Mouse (Mus musculus) gastrocnemius, adult 18-20 months (tissue): ENCODE measurements around the gene Zfp820. TPM values are rescaled to one million over a fixed set of nuclear protein-coding genes. Genes with fewer than 3 reads are reported as not detected.
"Not testable (repeated sequence)": the region's sequence is repeated elsewhere in the genome, so short reads cannot be mapped to it uniquely, and the experiment has no call there.

ENCODE experiments used
- DNase-seq: peaks from one replicate; pipeline ENCODE4 v3.0.0; 2021; ENCODE audit warnings: low spot score
- long read RNA-seq, 2 experiments: library from polyadenylated mRNA; stranded (forward); transcript quantifications; one replicate each; pipeline ENCODE4 v2.0.0; 2021
- total RNA-seq, 2 experiments: library from RNA; stranded (reverse); gene quantifications; 2 replicates each; pipeline ENCODE4 v1.2.3; 2021

The Zfp820 gene
- total RNA-seq = under 1 TPM; 0.19 to 0.21 TPM
- long read RNA-seq, experiment 1, partial matches to known transcripts = 0 of 1 reads
- long read RNA-seq, experiment 1, other reads (novel, unspliced or antisense) = 1 of 1 reads
- long read RNA-seq, experiment 2 = 0 reads

DNA sequence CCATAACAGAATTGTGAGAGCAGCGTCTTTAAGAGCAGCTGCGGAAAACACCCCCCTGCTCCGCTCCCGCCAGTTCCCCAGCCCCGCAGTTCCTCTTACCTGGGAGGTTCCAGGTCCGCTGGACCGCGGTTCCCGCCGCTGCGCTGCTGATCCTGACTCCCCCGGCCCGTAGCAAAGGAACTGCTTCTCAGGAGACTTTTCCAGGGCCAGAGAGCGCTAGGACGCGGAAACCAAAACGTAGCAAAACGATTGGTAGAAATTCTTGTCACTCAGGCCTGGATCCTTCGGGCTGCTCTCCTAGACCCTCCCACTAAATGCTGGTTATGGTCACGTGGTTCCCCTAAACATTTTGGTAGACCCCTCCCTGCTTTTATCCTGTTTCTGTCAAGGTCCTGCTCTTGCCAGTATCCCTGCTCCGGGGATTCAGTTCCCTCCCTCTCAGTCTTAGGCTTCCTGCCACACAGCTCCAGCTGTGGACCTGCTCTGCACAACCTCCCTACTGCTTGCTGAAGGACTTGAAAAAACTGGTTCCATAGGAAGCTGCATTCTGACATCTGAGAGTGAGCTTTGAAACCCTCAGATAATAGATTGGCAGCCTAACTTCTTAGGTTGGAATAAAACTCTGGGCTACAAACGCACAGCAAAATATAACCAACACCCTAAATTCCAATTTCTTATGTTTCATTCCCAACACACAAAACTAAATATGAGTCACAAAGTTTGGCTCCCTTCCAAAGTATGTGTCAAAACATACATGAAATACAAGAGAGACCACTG, at the start of gene Zfp820:
Gene Zfp820 (minus strand): TSS at position 228 of the 777 bp plus-strand sequence.
- peak; percentile 57 for DNase-seq

DNA sequence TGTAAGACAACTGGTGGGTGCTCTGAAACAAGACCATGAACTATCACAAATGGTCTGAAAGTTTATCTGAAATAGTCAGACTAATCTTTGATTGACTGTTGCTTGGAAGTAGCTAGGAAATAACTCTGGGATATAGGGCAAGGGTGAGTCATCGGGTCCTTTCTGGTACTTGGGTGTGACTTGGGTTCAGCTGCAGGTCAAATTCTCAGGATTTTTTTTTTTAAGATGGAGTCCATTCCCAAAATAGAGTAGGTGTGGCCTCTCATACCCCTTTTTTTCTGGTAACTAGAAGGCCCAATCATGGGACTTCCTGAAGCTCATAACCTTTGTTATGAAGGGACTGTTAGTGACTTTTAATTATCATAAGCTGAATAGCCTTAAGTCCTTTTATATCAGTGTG, 25.7 kb upstream of the Zfp820 start:
- DNase-seq = no peak

DNA sequence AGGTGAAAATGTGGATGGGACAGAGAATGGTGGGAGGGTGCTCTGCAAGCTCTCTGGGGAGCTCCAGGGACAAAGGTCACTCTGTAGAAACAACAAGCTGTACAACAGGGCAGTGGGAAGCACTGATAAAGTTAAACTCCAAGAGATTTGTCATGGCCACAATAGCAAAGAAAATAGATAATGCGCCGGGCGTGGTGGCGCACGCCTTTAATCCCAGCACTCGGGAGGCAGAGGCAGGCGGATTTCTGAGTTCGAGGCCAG, 680 bp upstream of the Zfp820 start:
- DNase-seq = not testable (repeated sequence)

DNA sequence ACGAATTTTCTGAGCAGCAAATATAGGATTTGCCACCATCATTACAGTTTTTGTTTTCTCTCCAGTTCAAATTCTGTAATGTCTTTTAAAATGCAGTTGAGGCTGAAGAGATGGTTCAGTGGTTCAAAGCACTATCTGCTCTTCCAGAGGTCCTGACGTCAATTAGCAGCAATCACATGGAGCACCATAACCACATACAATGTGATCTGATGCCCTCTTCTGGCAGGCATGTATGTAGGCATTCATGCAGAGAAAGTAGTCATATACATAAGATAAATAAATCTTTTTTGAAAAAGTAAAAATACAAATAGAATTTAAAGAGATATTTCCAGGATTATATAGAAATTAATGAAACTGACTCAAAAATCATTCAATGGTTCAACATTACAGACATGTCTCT, 7.1 kb downstream of the Zfp820 start:
- no peak for DNase-seq

DNA sequence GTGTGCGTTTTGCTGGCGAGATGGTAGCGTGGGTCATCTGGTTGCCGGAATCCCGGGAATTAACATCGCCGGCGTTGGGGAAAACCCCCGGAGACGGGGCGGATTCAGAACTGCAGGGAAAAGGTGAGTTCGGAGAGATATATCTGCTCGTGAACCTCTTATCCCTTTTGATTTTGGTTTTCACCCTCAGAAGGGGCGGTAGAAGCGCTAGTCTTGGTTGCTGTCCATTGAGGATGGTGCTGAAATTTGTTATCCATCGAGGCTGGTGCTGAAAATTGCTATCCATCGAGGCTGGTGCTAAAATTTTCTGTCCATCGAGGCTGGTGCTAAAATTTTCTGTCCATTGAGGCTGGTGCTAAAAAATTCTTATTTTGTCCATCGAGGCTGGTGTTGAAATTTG, 44.2 kb downstream of the Zfp820 start:
- not testable (repeated sequence) for DNase-seq

DNA sequence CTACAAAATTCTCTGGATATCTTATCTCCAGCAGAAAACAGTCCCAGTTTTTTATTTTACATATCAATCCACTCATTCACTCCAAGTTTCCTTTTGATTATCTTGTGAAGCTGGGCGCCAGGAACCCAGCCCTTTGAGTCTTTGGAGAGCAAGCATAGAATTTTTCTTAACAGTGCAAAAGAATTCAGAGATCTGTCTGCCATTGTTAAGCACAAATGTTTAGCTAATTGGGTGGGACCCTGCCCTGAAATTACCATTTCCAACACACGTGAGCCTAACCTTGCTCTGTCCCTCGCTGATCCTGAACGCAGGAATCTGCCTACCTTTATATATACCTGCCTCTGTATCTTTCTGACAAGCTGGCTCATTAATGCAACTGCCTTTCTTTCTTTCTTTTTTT, 53.3 kb downstream of the Zfp820 start:
- DNase-seq = no peak

DNA sequence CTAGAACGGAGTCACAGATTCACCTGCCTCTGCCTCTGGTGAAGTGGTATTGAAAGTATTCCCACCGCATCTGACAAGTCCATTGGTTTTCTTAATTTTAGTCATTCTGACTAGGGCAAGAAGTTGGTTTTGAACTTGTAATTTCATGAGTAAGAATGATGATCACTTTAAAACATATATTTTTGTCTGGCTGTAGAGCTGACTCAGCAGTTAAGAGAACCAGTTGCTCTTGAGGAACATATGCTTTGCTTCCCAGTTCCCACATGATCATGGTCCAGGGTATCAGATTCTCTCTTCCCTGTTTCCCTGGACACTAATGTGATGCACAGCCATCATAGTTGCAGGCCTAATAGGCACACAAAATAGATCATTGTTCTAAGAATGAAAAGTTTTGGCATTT, 75.2 kb downstream of the Zfp820 start:
- no peak for DNase-seq

Other genes starting within 250 kb of the Zfp820 start
- gene Zfp983, start 195.1 kb downstream of the Zfp820 start, total RNA-seq = 1 to 10 TPM; 1.7 to 1.9 TPM
- gene Gm10226, start 153.9 kb downstream of the Zfp820 start, total RNA-seq = 1 to 10 TPM in 1 of 2 experiments, not detected in 1; 3.5 TPM
- gene Zfp760, start 138.0 kb downstream of the Zfp820 start, total RNA-seq = under 1 TPM; 0.66 to 0.73 TPM
- gene Zfp229, start 115.0 kb downstream of the Zfp820 start, total RNA-seq = 1 to 10 TPM; 5.0 to 5.8 TPM
- 1 to 10 TPM in 1 of 2 experiments, under 1 TPM in 1; 0.64 to 1.0 TPM for gene Zfp995, start 64.2 kb upstream of the Zfp820 start, total RNA-seq
- 1 to 10 TPM; 6.8 to 6.9 TPM for gene Zfp942, start 116.7 kb upstream of the Zfp820 start, total RNA-seq
- gene Zfp943, start 116.8 kb upstream of the Zfp820 start, total RNA-seq = 10 to 100 TPM; 21.6 to 22.4 TPM